Mouse (Mus musculus) kidney, embryonic 16.5 days (tissue): ENCODE results near the gene Sf3a2. TPM values are rescaled to one million over a fixed set of nuclear protein-coding genes. Genes with fewer than 3 reads are reported as not detected.
"Not testable (repeated sequence)": the region's sequence is repeated elsewhere in the genome, so short reads cannot be mapped to it uniquely, and the experiment has no call there.

ENCODE experiments used
- ATAC-seq: fragments of 200-750 bp; cut with Nextera tagmentation; 2 replicates; pipeline ENCODE4 v1.8.0; 2017; ENCODE audit warnings: moderate TSS enrichment; ENCODE audit not compliant: low FRiP score, low TSS enrichment
- H3K27ac ChIP-seq: fragments of 300-500 bp; sonication (generic); 2 replicates; pipeline ENCODE4 v1.5.1; 2014; ENCODE audit warnings: low read length
- H3K27me3 ChIP-seq: fragments of 300-500 bp; sonication (generic); 2 replicates; pipeline ENCODE4 v1.6.1; 2014; ENCODE audit warnings: low read length, control low read depth, mixed read lengths; ENCODE audit not compliant: insufficient read depth
- H3K36me3 ChIP-seq: fragments of 300-500 bp; sonication (generic); 2 replicates; pipeline ENCODE4 v1.6.1; 2014; ENCODE audit warnings: low read length, control low read depth, mixed read lengths; ENCODE audit not compliant: insufficient read depth
- H3K4me1 ChIP-seq: fragments of 300-500 bp; sonication (generic); 2 replicates; pipeline ENCODE4 v1.6.1; 2014; ENCODE audit warnings: low read length, control low read depth, mixed read lengths; ENCODE audit not compliant: insufficient read depth
- H3K4me2 ChIP-seq: fragments of 300-500 bp; sonication (generic); replicated peaks from 2 replicates; pipeline ENCODE4 v1.6.1; 2014; ENCODE audit warnings: low read depth, low read length
- H3K4me3 ChIP-seq: fragments of 300-500 bp; sonication (generic); 2 replicates; pipeline ENCODE4 v1.5.1; 2014; ENCODE audit warnings: mild to moderate bottlenecking, low read length
- H3K9ac ChIP-seq: fragments of 300-500 bp; sonication (generic); replicated peaks from 2 replicates; pipeline ENCODE4 v1.6.1; 2014; ENCODE audit warnings: low read length
- H3K9me3 ChIP-seq: fragments of 300-500 bp; sonication (generic); 2 replicates; pipeline ENCODE4 v1.6.1; 2016; ENCODE audit warnings: low read length, control low read depth
- WGBS: fragments of 180-500 bp; shearing (Covaris S2); extraction: QIAGEN DNeasy Blood & Tissue Kit; methylation state at CpG from one replicate; pipeline ENCODE4 v1.1.7; 2014; 5-methylcytosine and 5-hydroxymethylcytosine counted together
- polyA plus RNA-seq: library from polyadenylated mRNA; unstranded; fragments of >200 nt; fragmentation: Nextera tagmentation; extraction: Ambion mirVana; gene quantifications from 2 replicates; pipeline ENCODE4 v1.2.1, GENCODE M21; 2015

The Sf3a2 gene
- polyA plus RNA-seq, 1 experiment from 2014 or later, result 71.2 TPM

DNA sequence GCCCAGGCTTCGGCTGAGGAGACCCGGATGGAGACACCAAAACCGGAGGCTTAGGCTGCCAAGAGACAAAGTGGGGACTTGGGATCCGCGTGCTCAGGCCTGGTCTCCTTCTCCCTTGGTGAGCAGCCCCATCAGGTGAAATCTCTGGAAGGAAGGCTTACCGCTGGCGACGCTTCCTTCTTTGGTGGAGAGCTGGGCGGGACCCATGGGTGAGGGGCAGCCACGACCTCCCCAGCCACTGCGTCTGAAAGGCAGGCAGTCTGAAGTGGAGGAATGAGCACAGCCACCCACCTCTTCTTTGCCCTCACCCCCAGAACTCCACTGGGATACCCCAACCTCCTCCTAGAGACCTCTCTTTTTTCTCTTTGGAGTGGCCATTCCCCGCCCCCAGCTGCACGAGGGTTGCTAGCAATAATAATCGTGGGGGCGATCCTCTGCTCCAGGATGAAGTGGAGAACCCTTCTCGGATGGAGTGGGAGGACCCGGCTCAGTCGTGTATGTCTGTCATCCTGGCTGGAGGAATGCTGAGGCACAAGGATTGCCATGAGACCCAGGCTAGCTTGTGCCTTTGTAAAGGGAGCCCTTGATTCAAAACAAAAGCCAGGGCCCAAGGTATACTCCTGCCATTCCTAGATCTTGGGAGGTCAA, 11.1 kb downstream of the Sf3a2 start:
- Histone ChIP-seq H3K9me3 (no peaks in the 10 kb centered on the region), H3K4me1 (peaks cover 52% of the 10 kb centered on the region), H3K36me3 (peaks cover 11% of the 10 kb centered on the region), H3K4me2 (peak overlapping the region; percentile 95), H3K4me3 (peak overlapping the region; percentile 49), H3K9ac (peak overlapping the region; percentile 70), H3K27ac (peak overlapping the region; percentile 50), H3K27me3 (peaks cover 6% of the 10 kb centered on the region)
- ATAC-seq, result no peak
- 5% methylated on average over 18 of the region's 18 CpGs for WGBS

- Histone ChIP-seq H3K4me1 (peaks cover 52% of the 10 kb centered on the region), H3K27ac (no peak overlapping the region), H3K4me2 (peak overlapping the region; percentile 44), H3K36me3 (peaks cover 1% of the 10 kb centered on the region), H3K9ac (peak overlapping the region; percentile 49; the same call in 1 of the 2 replicates), H3K9me3 (no peaks in the 10 kb centered on the region), H3K27me3 (peaks cover 6% of the 10 kb centered on the region), H3K4me3 (peak overlapping the region; percentile 16; the same call in 1 of the 2 replicates)
- ATAC-seq, result no peak
- WGBS, result 5% methylated on average over 20 of the region's 20 CpGs
Observed at GRCm38 (mm10) chr10:80810084-80810483, 12.1 kb downstream of the Sf3a2 start.

DNA sequence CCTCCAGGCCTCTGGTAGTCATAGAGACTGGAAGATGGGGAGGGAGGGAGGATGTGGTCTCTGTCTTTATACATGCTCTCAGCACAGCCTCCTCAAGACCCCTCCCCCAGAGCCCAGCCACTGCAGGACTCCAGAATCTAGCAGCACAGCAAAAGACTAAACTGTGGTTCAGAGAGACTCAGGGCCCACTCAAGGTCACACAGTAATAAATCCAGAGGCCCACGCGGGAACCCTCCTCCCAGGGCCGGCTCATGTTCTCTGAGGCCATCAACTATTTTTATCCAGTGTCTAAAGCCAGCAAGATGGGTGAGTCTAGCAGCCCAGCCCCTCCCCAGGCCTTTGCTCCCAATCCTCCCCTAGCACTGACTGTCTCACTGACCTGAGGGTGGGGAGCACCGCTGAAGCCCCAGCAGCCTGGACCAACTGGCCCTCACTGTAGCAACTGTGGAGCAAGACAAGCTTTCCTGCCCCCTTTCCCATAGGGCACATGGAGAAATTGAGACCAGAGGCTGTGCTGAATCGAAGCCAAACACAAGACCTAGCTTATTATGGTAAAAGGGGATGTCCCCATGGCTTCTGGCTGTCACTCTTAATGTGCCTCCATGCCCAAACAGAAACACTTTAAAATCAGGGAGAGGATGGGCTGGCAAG, 14.5 kb downstream of the Sf3a2 start:
- no peak overlapping the region for H3K4me3 ChIP-seq
- 33% methylated on average over 5 of the region's 5 CpGs for WGBS
- H3K9me3 ChIP-seq, result no peaks in the 10 kb centered on the region
- H3K4me2 ChIP-seq, result no peak overlapping the region
- no peaks in the 10 kb centered on the region for H3K36me3 ChIP-seq
- ATAC-seq, result no peak
- peaks cover 6% of the 10 kb centered on the region for H3K27me3 ChIP-seq
- H3K9ac ChIP-seq, result peak overlapping the region; percentile 15; the same call in 1 of the 2 replicates
- peaks cover 32% of the 10 kb centered on the region for H3K4me1 ChIP-seq
- H3K27ac ChIP-seq, result no peak overlapping the region

- Histone ChIP-seq H3K27me3 (peaks cover 2% of the 10 kb centered on the region), H3K27ac (no peak within 1 kb of the TSS), H3K4me1 (peaks cover 24% of the 10 kb centered on the region), H3K4me2 (no peak within 1 kb of the TSS), H3K4me3 (no peak within 1 kb of the TSS), H3K9ac (peak within 1 kb of the TSS; percentile 15; the same call in 1 of the 2 replicates), H3K9me3 (no peaks in the 10 kb centered on the region), H3K36me3 (no peaks in the 10 kb centered on the region)
- no peak for ATAC-seq
- 79% methylated on average over 4 of the region's 4 CpGs for WGBS
Observed at GRCm38 (mm10) chr10:80813366-80813765, 15.4 kb downstream of the Sf3a2 start, which contains the start of gene Jsrp1. Jsrp1 (minus strand) TSS chr10:80813498.

- no peak for ATAC-seq
- no peak overlapping the region for H3K4me2 ChIP-seq
- H3K4me3 ChIP-seq, result no peak overlapping the region
- no peak overlapping the region for H3K27ac ChIP-seq
- H3K9me3 ChIP-seq, result no peaks in the 10 kb centered on the region
- peaks cover 11% of the 10 kb centered on the region for H3K4me1 ChIP-seq
- peaks cover 2% of the 10 kb centered on the region; the same call in 1 of the 2 replicates for H3K27me3 ChIP-seq
- 59% methylated on average over 7 of the region's 7 CpGs for WGBS
- no peaks in the 10 kb centered on the region for H3K36me3 ChIP-seq
- H3K9ac ChIP-seq, result no peak overlapping the region
Observed at GRCm38 (mm10) chr10:80814800-80815199, 16.8 kb downstream of the Sf3a2 start.

DNA sequence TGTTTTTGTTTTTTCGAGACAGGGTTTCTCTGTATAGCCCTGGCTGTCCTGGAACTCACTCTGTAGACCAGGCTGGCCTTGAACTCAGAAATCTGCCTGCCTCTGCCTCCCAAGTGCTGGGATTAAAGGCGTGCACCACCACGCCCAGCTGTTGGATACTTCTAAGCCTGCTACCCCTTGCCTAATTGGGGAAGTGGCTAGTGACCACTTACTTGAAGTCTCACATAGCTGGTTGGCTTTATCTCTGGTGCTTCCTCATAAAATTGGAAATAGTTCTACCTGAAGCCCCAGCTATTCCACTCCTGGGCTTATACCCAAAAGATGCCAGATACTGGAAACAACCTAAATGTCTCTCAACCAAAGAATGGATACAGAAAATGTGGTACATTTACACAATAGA, 18.3 kb downstream of the Sf3a2 start:
- not testable (repeated sequence) for H3K27ac ChIP-seq, H3K9me3 ChIP-seq, H3K36me3 ChIP-seq, H3K27me3 ChIP-seq, H3K9ac ChIP-seq, H3K4me1 ChIP-seq, ATAC-seq, H3K4me3 ChIP-seq, H3K4me2 ChIP-seq
- WGBS, result 79% methylated on average over 3 of the region's 3 CpGs

GRCm38 (mm10) chr10:80817164-80817563, 19.2 kb downstream of the Sf3a2 start:
- no peak overlapping the region for H3K4me3 ChIP-seq
- WGBS, result 55% methylated on average over 2 of the region's 2 CpGs
- 0 out of 2 replicates have a peak, but pooled peaks cover 4% of the 10 kb centered on the region for H3K4me1 ChIP-seq
- H3K27me3 ChIP-seq, result no peaks in the 10 kb centered on the region
- no peak overlapping the region for H3K9ac ChIP-seq
- H3K36me3 ChIP-seq, result no peaks in the 10 kb centered on the region
- ATAC-seq, result no peak
- no peaks in the 10 kb centered on the region for H3K9me3 ChIP-seq
- H3K4me2 ChIP-seq, result no peak overlapping the region
- no peak overlapping the region for H3K27ac ChIP-seq

DNA sequence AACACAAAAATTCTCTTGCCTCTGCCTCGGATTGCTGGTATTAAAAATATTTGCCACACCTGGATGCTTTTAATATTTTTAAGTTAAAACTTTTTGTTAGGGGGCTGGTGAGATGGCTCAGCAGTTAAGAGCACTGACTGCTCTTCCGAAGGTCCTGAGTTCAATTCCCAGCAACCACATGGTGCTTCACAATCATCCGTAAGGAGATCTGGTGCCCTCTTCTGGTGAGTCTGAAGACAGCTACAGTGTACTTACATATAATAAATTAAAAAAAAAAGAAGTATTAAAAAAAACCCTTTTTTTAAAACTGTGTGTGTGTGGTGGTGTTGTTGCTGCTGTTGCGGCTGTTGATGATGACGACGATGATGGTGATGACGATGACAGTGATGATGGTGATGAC, 20.0 kb downstream of the Sf3a2 start:
- not testable (repeated sequence) for H3K36me3 ChIP-seq, H3K4me3 ChIP-seq, H3K9ac ChIP-seq, H3K27me3 ChIP-seq, H3K9me3 ChIP-seq, ATAC-seq, H3K4me1 ChIP-seq, H3K4me2 ChIP-seq, H3K27ac ChIP-seq
- WGBS, result 83% methylated on average over 7 of the region's 7 CpGs

GRCm38 (mm10) chr10:80818599-80819281, 20.7 kb downstream of the Sf3a2 start:
- 55% methylated on average over 6 of the region's 6 CpGs for WGBS
- H3K4me1 ChIP-seq, result peaks cover under 1% of the 10 kb centered on the region; the same call in 1 of the 2 replicates
- ATAC-seq, result no peak
- no peak overlapping the region for H3K27ac ChIP-seq
- H3K9ac ChIP-seq, result no peak overlapping the region
- no peak overlapping the region for H3K4me3 ChIP-seq
- H3K9me3 ChIP-seq, result no peaks in the 10 kb centered on the region
- H3K36me3 ChIP-seq, result no peaks in the 10 kb centered on the region
- no peaks in the 10 kb centered on the region for H3K27me3 ChIP-seq
- no peak overlapping the region for H3K4me2 ChIP-seq
